Mouse (Mus musculus) frontal cortex, postnatal 10 days (tissue): ENCODE measurements around the gene Tnni3k.

ENCODE experiments used
- DNase-seq, 2 experiments: peaks; one replicate each; pipeline ENCODE4 v3.0.0; 2022; ENCODE audit warnings: low spot score in 2 of 2, mixed read lengths in 1 of 2

The Tnni3k gene

DNA sequence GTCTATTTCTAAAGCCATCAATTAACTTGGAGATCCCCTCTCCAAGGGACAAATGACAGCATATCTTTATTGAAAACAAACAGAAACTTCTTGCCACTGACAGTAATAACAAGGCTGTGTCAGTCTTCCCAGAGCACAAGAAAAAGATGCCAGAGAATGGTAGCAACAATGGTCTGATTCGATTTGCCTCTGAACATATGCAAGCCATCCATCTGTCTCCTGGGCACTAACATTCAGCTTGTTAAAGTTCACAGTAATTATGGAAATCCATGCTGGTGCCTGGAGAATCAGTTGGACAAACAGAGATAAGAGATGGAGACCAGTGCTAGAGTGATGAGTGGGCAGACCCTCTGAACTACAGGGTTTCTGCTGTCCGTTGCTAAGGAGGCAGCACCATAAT is 102.1 kb downstream of the Tnni3k start:
- no peak for DNase-seq

DNA sequence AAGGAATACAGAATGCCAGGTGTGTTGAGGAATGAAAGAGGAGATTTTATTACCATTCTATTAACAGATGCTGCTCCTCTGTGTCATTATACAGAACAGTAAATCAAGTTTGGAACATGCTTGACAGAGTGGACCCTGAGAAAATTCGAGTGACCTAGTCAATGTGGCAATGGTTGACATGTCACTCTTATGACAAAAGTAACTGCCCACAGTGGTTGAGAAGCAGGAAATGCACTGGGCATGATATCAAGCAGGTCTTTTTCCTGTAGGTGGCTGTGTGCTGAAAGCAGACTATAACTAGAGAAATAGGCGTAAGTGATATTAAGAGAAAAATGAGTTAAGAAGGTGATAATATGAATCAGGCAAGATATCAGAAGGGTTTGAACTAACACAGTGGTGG is 105.7 kb downstream of the Tnni3k start:
- DNase-seq, result no peak

DNA sequence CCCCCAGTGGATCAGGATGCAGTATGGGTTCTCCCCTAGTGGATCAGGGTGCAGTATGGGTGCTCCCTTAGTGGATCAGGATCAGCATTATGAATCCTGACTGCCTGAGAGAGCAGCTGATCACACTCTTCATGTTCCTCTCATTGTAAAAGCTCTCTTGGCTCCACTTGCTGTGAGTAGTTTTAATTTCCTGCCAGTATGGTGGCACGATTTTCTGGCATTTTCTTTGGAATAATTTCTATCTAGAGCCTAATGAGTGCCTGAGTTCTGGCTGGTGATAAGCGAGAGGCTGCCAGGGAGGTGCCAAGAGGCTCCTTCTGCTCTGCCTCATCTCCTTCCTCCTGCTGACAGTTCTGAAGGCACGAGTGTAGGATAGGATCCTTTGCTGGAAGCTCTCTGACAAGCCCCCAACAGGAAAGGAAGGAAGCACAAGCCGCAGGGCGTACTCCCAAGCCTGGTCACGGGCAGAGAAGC is 109.5 kb downstream of the Tnni3k start:
- DNase-seq, result no peak

DNA sequence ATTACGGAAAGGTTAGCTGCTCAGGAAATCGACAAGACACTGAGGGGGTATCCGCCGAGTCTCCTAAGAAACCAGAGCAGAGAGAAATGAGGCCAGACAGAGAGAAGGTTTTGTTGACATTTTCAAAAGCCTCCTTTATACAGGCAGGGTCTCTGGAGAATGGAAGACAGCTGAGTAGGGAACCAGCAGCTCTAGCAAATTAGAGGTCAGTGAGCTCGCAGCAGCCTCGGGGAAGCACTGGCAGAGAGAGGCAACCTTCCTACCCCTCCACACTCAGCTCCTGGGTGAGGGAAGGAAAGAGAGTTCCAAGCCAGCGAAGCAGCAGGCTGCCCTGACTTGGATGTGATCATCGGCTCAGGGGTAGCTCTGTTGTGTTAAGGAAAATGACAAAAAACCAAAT is 127.5 kb downstream of the Tnni3k start:
- no peak for DNase-seq

DNA sequence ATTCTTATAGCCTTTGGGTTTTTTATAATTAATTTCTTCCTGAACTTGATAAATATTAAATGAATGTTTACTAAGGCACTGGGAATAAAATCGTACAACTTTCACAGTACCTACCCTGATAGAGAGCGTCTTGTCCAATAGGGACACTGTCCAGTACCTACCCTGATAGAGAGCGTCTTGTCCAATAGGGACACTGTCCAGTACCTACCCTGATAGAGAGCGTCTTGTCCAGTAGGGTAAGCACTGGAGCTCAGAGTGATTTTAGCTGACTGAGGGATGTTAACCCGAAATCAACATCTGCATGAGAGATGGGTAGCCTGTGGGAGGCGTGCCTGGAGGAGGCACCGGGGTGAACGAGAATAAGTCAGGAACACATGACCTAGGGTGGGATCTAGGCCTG is 130.3 kb downstream of the Tnni3k start:
- no peak for DNase-seq

DNA sequence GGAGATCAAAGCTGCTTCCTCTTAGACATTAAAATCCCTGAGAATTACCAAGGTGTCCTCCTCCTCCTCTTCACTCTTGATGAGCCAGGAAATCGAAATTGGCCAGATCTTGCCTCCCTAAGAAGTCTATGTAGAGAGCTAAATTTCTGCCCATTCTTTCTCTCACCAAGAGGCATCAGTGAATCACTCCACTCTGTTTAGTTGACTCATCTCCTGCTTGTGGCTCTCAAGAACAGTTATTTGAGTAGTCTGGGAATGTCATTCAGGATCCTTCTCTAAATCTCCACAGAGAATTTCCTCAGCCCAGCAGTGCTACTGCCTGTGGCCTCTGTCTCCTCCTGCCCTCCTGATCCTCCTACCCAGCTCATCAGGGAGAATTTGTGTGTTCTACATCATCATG is 139.6 kb downstream of the Tnni3k start:
- DNase-seq, result no peak

DNA sequence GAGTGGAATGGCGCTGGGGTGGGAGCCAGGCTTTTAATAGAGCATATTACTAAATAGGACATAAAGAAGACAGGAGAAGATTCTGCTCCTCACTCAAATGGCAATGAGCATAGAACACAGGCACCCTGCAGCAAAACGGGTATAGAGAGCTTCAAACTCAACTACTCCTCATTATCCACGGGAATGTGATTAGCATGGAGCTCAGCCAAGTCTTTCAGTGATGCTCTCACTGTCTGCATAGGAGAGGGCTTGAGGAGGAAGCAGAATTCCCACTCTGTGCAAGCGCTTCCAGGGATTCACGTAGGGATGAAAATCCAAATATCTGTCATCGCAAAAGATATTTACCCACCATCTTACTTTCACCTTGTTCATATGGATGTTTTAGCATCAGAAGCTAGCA is 141.6 kb downstream of the Tnni3k start:
- no peak for DNase-seq

DNA sequence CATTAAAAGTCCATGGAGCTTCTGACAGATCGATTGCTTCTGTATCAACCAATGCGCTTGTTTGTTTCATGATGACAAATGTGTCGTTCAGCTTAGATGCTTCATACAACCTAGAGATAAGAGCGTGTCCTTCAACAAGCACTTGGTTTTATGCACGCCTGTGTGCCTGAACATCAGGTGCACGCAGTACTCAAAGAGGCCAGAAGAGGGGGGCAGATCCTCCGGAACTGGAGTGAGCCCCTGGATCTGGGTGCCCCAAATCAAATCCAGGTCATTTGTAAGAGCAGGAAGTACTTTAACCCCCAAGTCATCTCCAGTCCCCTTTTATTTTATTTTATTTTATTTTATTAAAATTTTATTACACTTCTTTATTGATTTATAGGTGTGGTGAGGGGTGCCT is 158.5 kb downstream of the Tnni3k start:
- DNase-seq, result no peak

DNA sequence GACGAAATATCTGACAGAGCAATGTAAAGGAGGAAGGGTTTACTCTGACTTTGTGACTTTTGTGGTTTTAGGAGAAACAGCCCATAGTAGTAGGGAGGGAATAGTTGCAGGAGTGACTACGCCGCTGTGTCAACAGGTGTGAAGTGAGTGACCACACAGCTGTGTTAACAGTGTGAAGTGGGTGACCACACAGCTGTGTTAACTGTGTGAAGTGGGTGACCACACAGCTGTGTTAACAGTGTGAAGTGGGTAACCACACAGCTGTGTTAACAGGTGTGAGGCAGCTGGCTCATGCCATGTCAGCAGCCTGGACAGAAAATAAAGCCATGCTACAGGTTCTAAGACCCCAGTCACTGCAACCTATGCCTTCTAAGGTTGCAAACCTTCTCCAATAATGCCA is 162.0 kb downstream of the Tnni3k start:
- no peak for DNase-seq

DNA sequence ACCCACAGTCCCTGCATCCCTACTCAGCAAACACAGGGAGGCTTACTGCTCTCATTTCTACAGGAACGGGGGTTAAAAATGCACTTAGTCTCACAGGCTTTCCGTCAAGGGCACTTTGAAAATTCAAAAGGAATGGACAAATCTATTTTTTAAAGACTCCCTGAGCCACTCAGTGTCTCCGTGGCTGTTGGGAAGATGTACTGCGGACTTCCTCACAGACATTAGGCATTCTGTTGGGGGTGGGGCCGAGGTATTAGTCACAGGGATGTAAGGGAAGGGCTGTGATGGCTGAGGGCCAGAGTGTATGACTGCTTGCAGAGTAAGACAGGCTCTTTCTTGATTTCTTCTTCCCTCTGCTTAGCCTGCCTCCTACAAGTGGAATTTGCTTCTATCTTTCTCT is 169.8 kb downstream of the Tnni3k start:
- DNase-seq, result no peak

DNA sequence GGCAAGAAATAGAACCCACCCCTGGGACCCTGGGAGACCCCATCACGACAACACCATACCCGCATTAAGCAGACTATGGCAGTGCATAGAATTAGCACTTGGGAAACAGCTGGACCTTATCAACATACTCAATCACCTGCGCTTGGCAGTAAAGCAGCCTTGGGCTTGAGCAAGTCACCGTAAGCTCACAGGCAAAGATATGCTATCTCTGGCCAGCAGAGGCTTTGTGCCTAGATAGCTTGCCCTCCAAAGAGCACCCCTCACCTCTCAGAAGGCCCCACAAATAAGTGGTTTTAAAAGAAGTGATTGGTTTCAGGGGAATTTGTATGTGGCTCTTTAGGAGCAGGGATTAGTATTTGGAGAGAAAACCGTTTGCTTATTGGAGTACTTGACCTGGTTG is 170.2 kb downstream of the Tnni3k start:
- no peak for DNase-seq

DNA sequence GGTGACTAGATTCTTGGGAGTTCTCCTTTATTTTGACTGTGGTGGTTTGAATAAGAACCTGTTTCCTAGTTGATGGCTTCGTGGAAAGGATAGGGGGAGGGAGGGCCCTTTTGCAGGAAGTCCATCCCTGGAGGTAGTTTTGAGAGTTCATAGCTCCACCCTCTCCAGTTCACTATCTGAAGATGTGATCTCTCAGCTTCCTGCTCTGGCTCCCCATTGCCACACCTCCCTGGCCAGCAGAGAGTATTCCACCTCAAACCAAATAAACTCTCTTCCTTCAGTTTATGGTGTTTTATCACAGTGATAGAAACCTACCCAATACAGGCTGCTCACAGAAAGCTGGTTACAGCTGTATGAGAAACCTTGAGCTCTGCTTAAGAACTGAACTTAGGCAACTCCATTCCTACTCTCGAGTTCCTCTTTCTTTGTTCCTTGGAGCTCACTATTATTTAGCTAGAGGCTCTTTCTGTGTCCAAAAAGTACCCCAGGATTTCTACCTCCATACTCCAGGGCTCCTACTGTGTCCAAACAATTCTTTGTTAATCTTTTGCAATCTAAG is 173.7 kb downstream of the Tnni3k start:
- DNase-seq, result no peak

DNA sequence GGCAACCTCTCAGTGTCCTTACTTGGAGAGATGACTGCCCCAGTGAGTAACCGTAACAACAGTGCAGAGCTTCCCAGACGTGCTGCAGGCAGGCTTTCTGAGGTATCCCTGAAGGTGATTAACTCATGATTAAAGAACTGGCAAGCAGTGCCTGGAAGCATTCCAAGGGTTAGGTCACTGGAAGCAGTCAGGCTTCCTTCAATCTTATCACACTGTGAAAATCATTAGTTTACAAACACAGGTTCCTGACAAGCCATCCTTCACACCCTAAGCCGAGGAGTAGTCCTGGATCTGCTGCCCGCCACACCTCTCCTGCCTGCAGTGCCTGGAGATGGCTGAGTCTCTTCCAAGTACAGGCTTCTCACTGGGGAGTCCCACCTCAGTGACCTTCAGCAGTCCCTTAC is 174.7 kb downstream of the Tnni3k start:
- no peak for DNase-seq

DNA sequence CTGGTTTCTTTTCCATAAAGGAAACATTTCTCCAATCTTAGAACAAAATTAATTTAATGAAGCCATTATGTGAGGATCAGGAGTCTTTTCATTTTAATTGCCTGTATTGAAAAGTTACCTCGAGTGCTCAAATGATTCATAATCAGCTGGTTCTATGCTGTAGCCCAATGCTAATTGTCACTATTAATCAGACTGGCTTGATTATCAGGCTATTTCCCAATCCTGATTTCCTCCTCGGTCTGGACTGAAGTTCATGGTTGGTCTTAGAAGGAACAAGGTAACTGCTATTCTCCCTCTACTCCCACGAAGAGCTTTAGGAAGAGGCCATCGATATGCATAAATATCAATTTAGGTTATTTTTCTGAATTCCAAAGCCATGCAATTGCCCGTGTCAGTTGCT is 175.1 kb downstream of the Tnni3k start:
- no peak for DNase-seq

DNA sequence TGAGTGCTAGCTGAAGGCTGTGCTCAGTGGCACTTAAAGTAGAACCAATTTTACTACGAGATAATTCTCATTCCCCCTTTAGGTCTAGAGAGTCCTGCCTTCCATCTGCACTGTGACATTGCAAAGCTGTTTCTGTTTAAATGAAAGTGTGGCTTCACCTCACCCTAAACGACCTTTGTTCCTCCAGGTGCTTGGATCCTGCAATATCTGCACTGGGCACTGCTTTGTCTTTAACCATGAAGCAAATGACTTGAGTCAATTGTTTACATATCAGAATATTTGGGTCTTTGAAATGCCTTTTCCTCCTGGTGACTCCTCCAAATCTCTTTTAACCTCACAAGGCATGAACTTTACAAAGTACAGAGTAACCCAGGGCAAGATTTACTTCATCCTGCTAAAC is 175.7 kb downstream of the Tnni3k start:
- DNase-seq, result no peak

DNA sequence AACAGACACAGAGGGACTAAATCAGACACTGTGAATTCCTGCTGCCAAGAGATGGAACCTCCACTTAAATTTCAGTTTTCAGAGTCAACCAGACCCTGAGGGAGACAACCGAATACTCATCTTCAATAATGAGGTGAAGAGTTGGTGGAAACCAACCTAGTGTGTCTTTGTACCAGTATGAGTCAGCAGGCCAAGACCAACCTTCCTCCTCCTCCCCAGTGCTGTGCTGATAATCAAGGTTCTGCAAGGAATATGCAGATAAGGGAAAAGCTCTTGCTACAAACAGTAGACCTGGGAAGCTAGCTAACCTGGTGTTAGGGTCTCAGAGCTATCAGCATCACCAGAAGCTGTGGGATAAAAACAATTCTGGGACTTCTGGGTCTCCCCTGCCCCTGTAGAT is 176.1 kb downstream of the Tnni3k start:
- DNase-seq, result no peak

DNA sequence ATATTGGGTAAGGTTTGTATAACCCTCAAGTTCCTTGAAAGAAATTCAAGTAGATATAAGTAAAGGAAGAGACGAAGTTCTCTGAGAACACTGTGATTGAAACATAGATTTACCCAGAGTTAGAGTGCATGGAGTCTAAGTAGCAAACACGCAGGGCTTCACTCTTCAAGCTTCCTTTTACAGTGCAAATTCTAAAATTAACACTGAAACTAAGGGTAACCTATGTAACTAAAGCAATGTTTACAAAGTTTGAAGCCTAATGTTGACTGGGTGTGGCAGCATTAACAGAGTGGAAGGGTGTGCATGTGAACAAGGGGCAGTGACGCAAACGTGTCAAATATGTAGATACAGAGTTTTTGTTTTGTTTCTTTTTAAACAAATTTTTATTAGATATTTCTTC is 186.4 kb downstream of the Tnni3k start:
- DNase-seq, result no peak

DNA sequence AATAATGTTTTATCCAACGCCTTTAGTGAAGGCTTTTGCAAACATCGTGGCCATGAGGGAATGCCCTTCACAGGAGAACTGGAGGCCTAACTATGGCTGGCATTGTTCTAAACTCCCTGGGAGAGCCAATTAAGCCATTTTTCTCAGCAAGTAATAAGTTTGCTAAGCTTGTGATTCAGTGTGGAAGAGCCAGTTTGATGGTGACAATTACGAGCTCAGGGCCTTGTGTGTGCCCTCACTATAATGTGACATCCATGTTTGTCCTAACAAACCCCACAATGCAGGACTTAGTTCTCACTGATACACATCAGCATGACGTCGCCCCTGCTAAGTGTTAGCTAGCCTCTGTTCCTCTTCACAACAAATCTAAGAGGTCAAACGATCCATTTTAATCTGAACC is 193.3 kb downstream of the Tnni3k start:
- DNase-seq, result no peak

DNA sequence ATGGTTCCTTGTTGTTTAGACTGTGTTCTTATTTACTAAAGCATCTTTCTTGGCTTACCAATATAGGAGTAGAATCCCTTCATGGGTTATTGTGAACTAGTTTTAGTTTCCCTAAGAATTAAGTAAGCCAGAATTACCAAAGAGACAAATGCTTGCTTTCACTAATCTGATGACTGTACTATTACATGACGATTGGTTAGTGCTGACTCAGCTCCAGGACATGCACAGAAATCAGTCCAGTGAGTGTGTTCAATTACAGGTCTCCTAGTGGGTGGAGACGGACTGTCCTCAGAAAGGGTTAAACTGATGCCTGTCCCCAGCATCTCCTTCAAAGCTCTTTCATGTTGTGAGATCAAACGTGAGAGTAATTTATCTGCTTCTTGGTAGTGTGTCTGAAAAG is 195.5 kb downstream of the Tnni3k start:
- DNase-seq, result no peak

DNA sequence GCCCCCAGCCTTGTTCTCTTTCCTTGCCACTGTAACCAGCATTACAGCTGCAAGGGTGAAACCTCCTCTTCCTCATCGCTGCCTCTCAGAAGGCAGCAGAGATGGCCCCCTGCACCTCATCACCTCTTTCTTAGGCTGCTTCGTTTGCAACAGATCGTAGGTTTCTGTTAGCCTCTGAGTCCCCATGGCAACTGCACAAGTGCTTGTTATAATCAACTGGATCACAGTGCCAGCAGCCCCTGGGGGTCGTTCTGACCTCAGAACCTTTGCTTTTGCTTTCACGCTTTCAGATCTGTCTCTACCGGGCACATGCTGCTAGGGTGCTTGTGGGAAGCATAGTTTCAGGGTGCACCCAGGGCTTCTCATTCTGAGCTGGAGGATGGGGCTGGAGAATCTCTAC is 201.9 kb downstream of the Tnni3k start:
- no peak for DNase-seq

DNA sequence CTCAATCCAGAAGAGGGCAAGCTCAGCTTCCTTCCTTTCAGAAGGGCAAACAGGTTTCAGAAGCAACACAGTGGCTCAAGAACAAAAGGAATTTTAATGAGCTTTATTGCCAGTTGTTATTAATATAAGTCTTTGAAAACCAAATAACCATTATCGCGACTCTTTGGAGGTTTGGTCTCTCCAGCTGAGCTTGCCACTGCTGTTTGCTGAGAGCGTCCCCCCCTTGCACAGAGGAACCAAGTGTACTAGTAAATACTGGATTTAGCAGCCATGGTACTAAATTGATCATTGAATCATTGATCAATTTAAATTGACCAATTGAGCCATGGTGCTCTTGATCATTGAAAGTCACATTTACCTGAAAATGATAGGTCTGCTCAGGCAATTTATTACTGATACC is 202.9 kb downstream of the Tnni3k start:
- DNase-seq, result no peak

DNA sequence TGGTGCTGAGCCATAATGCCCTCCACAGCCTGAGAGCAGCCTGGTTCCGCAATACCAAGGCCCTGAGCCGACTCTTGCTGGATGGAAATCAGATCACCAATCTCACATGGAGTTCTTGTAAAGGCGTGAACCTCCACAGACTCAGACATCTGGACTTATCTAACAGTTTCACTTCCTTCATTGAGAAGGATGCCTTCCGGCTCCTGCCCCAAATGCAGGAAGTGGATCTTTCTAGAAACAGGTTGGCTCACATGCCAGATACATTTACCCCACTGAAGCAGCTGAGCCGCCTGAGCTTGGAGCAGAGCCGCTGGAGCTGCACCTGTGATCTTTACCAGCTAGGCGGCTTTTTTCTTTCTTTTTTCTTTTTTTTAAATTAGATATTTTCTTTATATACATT is 213.0 kb downstream of the Tnni3k start:
- DNase-seq, result no peak

DNA sequence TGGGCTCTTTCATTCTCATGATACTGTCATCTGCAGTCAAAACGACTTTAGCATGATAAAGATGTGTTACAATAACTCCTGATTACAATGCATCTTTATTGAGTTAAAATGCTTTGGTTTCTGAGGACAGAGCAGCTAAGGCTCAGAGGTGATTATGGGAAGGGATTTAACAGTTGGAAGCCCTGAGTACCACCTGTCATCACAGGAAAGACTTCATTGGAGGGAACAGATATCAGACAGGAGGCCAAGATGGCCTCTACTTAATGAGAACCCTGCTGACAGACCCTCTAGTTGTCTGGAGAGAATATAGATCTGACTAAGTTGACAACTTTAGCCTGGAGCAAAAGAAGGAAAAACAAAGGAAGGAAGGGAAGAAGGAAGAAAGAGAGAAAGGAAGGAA is 214.1 kb downstream of the Tnni3k start:
- no peak for DNase-seq

DNA sequence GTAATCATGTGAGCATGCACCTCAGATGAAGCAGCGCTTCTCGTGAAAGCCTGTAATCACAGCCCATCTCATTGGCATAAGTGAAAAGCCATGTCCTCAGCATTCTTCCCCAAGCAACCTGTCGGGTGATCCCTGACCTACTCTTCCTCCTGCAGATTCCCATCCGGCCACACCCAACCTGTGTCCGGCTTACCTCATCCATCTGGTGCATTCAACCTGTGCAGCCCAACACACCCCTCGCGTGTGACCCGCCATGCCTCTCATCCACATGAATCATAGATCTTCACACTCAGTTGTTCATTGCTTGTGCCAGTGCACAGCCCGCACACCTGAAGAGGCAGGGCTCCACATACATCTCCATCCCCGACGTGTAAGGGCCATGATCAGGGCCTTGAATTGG is 217.3 kb downstream of the Tnni3k start:
- no peak for DNase-seq

DNA sequence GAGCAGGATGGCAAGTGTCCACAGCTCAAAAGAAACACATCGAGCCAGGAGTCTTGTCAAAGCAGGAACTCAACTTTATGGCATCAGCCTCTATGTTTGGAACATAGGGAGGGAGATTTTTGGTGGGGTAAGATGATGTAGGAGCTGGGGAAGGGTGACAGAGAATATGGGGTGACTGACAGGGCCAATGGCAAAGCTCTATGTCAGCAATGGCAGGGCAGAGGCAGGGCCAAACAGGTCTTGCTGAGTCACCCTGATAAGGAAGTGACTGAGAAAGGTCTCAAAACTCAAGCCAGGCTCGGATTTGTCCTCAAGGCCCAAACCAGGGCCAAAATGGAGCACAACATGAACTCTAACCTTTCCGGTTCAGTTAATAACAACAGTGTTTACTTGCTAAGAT is 219.1 kb downstream of the Tnni3k start:
- DNase-seq, result no peak
